Mouse (Mus musculus) spleen, adult 2 months (tissue): ENCODE results near the gene Cygb.

Source experiments
- CTCF ChIP-seq: fragments of 200-500 bp; IDR thresholded peaks from 2 replicates; pipeline ENCODE4 v1.5.1; 2011; ENCODE audit warnings: mild to moderate bottlenecking, inconsistent platforms; ENCODE audit not compliant: insufficient read depth, insufficient read length, insufficient replicate concordance; ENCODE audit errors: extremely low read depth
- POLR2A ChIP-seq: fragments of 200-500 bp; IDR thresholded peaks from 2 replicates; pipeline ENCODE4 v1.6.1; 2011; ENCODE audit warnings: low read depth, low read length, inconsistent platforms

DNA sequence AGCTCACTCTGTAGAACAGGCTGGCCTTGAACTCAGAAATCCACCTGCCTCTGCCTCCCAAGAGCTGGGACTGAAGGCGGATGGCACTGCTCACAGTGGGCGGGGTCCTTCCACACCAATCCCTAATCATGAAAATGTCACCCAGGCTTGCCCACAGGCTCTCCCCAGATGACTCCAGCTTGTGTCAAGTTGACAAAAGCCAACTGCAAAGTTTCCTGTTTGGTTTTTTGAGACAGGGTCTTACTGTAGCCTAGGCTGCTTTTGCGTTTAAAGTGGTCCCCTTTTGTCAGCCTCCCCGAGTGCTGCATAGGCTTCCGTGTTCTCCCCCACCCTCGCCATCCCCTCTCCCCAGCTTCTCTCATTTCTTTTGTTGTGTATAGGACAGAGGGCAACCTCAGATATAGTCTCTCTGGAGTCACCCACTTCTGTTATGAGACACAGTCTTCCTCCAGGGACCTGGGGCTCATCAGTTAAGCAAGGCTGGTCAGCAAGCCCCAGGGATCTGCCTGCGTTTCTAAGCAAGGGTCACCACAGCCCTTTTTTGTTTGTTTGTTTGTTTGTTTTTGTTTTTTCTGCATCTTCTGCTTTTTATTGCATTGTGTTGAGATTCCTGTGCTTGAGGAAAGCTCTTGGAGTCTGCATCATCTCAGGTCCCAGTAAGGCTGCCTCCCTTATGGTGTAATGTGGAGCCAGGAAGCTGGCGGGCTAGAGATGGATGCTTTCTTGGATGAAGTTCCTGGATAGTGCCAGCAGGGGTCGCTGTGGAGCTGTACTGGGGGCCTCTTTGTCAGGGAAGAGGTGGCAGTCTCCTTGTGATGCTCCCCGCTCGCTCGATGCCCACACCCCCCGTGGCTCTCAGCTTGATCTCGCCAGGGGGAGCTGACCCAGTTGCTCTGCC, 11.2 kb downstream of the Cygb start:
- TF ChIP-seq POLR2A = no peak
- TF ChIP-seq CTCF = peak; percentile 92
